Mouse (Mus musculus) thymus, postnatal 4 days (tissue): Measurements from ENCODE around the gene Hoxc6.

Experiments
- DNase-seq: peaks from one replicate; pipeline ENCODE4 v3.0.0; 2021

Gene Hoxc6

DNA sequence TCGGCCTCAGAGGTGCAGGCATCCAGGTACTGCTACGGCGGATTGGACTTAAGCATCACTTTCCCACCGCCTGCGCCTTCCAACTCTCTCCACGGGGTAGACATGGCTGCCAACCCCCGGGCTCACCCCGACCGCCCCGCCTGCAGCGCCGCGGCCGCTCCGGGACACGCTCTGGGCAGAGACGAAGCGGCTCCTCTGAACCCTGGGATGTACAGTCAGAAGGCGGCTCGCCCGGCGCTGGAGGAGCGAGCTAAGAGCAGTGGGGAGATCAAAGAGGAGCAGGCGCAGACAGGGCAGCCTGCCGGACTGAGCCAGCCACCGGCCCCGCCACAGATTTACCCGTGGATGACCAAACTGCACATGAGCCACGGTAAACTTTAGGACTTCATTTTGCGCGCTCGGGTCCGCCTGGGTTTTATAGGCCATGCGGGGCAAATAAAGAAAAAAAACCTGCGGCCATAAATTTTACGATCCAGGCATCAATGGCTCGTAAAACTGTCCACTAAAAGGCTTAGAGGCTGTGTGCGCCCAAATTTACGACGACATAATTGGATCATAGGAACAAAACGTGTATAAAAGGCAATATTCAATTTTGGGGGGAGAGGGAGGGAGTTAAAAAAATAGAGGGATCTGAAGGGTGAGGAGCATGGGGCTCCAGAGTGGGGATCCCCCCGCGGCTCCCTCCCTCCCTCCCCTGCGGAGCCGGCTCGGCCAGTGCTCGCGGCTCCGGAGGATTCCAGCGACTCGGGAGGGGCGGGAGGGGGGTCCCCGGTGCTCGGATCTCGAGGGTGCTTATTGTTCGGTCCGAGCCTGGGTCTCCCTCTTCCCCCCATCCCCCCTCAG is 16.3 kb downstream of the Hoxc6 start:
- DNase-seq = no peak

GRCm38 (mm10) chr15:103015009-103015399 is 16.9 kb downstream of the Hoxc6 start:
- no peak for DNase-seq

DNA sequence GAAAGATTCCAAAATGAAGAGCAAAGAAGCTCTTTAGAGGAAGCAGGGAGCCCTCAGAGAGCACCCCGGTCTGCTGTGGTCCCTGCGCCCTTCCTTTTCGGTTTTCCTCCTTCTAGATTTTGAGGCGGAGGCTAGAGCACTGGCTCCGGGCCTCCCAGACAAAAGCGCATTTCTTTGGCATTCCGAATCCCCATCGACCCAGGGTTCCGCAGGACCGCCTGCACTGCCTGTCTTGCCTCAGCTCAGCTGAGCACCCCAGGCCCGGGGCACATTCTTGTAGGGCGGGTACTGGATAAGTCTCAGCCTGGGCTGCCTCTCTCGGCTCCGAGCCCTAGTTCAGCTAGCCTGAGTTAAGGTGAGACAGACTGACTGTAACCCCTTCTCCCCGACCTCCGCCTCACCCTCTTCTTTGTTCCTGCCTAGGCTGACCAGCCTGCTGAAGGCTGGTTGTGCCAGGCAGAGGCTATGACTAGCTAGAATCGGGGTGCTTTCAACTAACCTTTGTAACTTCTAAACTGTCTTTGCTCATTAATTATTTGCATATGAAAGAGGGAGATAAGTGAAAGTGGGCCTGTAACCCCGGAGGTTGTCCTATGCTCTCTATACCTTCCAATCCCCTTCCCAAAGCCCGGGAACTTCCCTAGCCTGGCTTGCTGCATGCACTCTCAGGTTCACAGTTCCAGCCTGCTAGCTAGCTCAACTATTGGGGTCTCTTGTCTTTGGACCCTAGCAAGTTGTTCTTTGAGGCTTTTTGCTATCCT is 17.5 kb downstream of the Hoxc6 start:
- DNase-seq = no peak

DNA sequence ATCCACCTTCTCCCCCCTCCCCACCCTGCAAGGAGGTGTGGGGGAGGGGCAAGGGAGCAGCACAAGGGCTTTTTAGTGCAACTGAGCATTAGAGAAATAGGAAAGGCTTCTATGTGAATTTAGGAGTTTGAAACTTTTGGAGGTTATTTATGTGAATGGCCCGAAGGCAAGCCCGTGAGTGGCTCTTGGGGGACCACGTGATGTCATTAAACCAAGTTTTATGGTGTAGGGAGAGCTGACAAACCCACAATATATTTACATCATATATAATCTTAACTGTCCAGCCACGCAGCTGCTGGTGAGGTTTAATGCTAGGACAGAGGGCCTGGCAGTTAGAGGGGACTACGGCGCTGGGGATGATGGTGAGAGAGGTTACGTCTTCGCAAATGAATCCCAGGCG is 20.6 kb downstream of the Hoxc6 start, which contains the start of gene Hoxc4:
TSS of gene Hoxc4 (plus strand) at position 299 of the 400 bp plus-strand sequence.
- DNase-seq = no peak

DNA sequence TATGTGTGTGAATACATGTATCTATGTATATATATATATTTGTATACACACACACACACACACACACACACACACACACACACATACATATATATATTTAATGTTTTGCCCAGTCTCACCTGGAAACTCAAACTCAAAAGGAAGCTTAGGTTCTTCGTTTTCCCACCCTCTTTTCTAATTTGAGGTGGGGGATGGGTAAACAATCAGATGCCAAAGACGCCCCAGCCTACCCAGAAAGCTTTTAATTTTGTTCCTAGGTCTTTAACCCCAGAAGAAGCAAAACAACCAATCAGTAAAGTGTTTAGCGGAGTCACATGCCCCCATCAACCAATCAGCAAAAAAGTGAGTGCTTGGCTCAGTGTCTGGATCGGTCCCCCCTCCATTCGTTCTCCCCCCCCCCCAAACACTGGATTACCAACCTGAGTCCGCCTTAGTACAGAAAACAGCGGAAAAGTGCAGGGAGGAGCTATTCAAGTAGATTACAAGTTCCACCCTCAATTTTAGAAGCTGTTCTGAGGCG is 22.9 kb downstream of the Hoxc6 start:
- DNase-seq = no peak

GRCm38 (mm10) chr15:103021544-103021943 is 23.5 kb downstream of the Hoxc6 start:
- no peak for DNase-seq

- no peak for DNase-seq
Observed at GRCm38 (mm10) chr15:103024131-103024530, 26.1 kb downstream of the Hoxc6 start.

- no peak for DNase-seq
Observed at GRCm38 (mm10) chr15:103027266-103028235, 29.5 kb downstream of the Hoxc6 start.

DNA sequence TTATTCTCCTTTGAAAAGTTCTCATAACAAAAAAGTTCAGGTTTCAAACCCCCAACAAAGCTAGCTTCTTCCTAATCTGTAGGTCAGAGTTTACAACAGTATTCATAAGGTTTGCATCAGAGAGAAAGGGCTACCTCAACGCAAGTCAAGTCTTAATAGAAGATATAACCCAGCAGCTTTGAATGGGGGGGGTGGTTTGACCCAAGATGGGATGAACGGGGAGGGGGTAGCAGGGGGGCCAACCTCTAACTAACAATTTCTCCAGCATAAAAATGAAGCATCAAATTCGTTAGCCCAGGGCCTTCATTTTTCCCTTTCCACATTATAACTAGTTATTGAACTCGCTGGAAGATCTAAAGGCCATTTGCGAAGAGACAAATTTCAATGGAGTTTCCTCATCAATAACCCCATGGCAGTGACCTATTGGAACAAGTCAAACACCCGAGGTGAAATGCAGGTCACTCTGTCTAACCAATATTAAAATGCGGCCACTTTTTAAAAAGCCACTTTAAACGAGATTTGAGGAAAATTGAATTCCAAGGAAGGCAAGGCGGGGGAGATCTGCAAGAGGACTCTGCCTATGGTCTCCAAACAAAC is 31.0 kb downstream of the Hoxc6 start:
- DNase-seq = no peak

DNA sequence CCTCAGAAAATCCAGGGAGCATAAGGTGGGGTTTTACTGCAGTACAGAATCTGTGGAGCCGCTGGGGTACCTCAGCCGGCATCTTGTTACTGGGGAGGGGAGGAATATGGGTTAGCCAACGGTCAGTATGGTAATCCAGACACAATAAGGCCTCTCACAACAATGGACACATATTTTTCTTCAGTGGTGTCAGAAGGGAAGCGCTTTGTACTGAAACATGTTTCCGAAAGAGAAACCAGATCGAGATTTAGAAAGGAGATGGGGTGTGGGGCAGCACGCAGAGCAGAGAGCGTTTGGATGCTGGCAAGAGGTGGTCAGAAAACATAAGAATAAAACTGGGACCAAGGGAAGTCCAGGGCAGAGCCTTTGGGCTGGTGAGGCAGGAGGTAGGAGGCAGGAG is 32.1 kb downstream of the Hoxc6 start:
- DNase-seq = no peak

DNA sequence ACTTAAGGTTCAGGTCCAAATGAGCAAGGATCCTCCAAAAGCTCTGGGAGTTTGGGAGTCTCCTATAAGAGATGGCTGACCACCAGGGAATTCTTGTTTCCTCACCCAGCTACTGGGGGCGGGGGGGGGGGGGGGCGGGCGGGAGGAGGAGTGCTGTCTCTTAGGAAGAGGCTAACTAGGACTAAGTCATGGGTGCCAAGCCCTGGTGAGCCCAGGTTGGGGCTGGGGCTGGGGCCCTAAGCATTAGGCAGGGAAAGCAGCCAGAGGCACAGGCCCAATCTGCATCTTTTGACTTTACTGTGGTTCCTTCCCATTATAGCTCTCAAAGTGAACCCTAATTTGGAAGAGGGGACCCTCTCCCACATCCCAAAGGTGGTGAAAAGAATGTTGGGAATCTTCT is 34.1 kb downstream of the Hoxc6 start:
- no peak for DNase-seq

- DNase-seq = no peak
Observed at GRCm38 (mm10) chr15:103032646-103033575, 34.9 kb downstream of the Hoxc6 start.

DNA sequence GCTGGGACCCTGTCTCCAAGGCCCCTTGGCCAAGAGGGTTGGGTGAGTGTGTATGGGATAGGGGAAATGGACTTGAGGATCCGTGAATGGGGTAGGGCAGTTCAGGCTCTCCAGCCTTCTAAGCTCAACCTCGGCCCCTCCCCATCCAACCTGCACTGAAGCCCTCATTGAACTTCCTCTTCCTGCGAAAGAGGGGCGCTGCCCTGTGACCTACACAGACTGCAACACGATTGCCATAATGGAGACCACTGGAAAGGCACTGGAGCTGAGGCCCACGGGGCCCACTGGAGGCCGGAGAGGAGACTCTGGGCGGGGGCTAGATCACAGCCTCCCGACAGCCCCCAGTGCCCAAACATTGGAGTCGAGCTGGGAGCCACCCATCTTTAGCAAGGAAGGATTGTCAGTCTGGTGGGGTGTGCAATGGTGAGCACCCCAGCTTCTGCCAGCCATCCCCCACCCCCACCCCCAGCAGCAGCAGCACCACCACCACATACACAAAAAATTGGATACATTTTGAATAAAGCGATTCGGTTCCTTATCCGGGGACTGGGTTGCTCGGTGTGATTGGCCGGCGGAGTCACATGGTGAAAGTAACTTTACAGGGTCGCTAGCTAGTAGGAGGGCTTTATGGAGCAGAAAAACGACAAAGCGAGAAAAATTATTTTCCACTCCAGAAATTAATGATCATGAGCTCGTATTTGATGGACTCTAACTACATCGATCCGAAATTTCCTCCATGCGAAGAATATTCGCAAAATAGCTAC is 36.2 kb downstream of the Hoxc6 start:
- DNase-seq = no peak

DNA sequence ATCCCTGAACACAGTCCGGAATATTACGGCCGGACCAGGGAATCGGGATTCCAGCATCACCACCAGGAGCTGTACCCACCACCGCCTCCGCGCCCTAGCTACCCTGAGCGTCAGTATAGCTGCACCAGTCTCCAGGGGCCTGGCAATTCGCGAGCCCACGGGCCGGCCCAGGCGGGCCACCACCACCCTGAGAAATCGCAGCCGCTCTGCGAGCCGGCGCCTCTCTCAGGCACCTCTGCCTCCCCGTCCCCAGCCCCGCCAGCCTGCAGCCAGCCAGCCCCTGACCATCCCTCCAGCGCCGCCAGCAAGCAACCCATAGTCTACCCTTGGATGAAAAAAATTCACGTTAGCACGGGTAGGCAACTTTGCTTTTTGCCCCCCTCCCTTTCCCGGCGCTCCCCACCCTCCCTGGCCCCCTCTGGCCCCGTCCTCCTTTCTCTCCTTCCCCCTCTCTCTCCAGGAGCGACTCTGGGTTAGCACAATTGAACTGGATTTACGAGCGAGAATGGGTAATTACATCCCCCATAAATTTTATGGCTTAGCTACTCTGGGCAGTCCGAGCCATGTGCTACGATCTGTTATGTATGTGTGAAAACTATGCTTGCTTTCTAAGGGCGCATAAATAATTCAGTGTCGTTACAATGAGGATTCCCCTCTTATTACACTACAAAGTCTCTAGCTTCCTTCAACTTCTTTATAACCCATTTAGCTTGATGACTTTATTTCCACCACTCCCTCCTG is 36.9 kb downstream of the Hoxc6 start:
- DNase-seq = no peak

- no peak for DNase-seq
Observed at GRCm38 (mm10) chr15:103035548-103035881, 37.5 kb downstream of the Hoxc6 start.

- no peak for DNase-seq
Observed at GRCm38 (mm10) chr15:103037579-103037978, 39.5 kb downstream of the Hoxc6 start.

- no peak for DNase-seq
Observed at GRCm38 (mm10) chr15:103038701-103039480, 40.8 kb downstream of the Hoxc6 start.

GRCm38 (mm10) chr15:103039609-103040008 is 41.6 kb downstream of the Hoxc6 start:
- no peak for DNase-seq

DNA sequence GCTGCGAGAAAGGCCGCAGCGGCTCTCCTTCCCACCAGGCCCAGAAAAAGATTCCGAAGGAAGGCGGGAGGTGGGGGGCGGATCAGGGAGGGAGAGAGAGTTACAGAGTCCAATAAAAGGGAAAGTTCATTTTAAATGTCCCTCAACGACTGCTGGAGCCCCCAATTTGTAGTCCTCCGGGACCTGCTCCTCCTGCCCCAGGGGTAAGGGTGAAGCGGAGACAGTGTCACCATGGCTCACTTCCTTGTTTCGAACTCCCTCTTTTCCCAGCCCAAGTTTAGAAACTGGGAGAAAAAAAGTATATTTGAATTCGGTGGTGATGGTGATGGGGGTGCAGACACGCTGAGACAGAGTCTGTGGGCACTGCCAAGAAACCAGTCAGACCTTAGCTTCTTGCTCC is 42.5 kb downstream of the Hoxc6 start:
- DNase-seq = no peak
